Mouse (Mus musculus) erythroblast, embryonic 14.5 days (primary cell): Measurements from ENCODE around the gene Wwox.

ENCODE experiments used
- GATA1 ChIP-seq: IDR thresholded peaks from 2 replicates; pipeline ENCODE4 v1.6.1; 2012; ENCODE audit warnings: low read length, inconsistent platforms, mixed read lengths
- TAL1 ChIP-seq: IDR thresholded peaks from 3 replicates; pipeline ENCODE4 v1.6.1; 2012; ENCODE audit warnings: low read length, inconsistent platforms, mixed read lengths

DNA sequence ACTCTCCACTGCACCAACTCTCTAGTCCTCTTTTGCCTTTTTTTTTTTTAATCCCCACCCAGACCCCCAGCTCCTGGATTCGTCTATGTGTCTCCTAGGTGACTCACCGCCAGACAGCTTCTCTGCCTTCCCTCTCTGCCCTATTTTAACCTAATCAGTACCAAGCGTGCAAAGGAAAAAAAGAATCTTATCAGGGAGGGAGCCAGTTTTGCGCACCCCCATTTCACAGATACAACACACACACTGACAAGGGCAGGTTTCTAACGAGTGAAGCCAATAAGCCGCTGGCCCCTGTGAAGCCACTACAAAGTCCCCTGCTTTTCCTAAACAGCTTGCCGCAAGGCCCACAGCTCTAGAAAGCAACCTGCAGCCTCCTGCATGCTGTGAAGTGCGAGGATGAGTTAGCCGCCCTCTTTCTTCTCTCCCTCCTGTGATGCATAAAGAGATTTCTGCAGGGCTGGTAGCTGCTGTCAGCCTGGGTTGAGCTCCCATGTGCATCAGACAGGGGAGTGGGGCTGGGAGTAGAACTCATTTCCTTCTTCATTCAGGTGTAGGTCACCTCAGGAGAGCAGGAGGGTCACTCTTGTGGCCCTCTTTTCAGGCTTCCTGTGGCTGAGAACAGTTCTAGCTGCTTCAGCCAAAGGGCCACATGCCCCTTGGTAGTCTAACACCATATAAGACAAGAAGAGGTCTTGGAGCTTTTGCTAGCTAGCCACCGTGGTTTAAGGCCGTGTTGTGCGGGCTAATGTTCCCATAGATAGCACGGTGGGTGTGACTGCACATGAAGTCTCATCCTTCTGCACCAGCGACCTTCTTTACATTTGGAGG, 439.2 kb downstream of the Wwox start:
- TF ChIP-seq TAL1 (no peak), GATA1 (no peak)
